Mouse (Mus musculus) midbrain, embryonic 13.5 days (tissue): Measurements from ENCODE around the gene Hspa14. TPM values are rescaled to one million over a fixed set of nuclear protein-coding genes. Genes with fewer than 3 reads are reported as not detected.

Source experiments
- ATAC-seq: fragments of 200-750 bp; cut with Nextera tagmentation; 2 replicates; pipeline ENCODE4 v1.8.0; 2017; ENCODE audit warnings: mild to moderate bottlenecking, moderate TSS enrichment, moderate library complexity
- H3K27ac ChIP-seq: fragments of 300-500 bp; sonication (generic); 2 replicates; pipeline ENCODE4 v1.5.1; 2015; ENCODE audit warnings: inconsistent platforms, mild to moderate bottlenecking, moderate library complexity
- H3K27me3 ChIP-seq: fragments of 300-500 bp; sonication (generic); 2 replicates; pipeline ENCODE4 v1.6.1; 2015; ENCODE audit warnings: mild to moderate bottlenecking, inconsistent platforms
- H3K36me3 ChIP-seq: fragments of 300-500 bp; sonication (generic); 2 replicates; pipeline ENCODE4 v1.6.1; 2015; ENCODE audit warnings: mild to moderate bottlenecking, inconsistent platforms
- H3K4me1 ChIP-seq: fragments of 300-500 bp; sonication (generic); replicated peaks from 2 replicates; pipeline ENCODE4 v1.6.1; 2015; ENCODE audit warnings: inconsistent platforms
- H3K4me2 ChIP-seq: fragments of 300-500 bp; sonication (generic); replicated peaks from 2 replicates; pipeline ENCODE4 v1.6.1; 2015; ENCODE audit warnings: moderate library complexity, mild to moderate bottlenecking, inconsistent platforms
- H3K4me3 ChIP-seq: fragments of 300-500 bp; sonication (generic); replicated peaks from 2 replicates; pipeline ENCODE4 v1.5.1; 2015; ENCODE audit warnings: mild to moderate bottlenecking, inconsistent platforms
- H3K9ac ChIP-seq: fragments of 300-500 bp; sonication (generic); replicated peaks from 2 replicates; pipeline ENCODE4 v1.6.1; 2015; ENCODE audit warnings: mild to moderate bottlenecking, inconsistent platforms
- H3K9me3 ChIP-seq: fragments of 300-500 bp; sonication (generic); 2 replicates; pipeline ENCODE4 v1.6.1; 2016; ENCODE audit warnings: mild to moderate bottlenecking, inconsistent platforms
- WGBS: fragments of 180-500 bp; shearing (Covaris S2); methylation state at CpG from one replicate; pipeline ENCODE4 v1.1.7; 2015; 5-methylcytosine and 5-hydroxymethylcytosine counted together
- polyA plus RNA-seq: library from polyadenylated mRNA; unstranded; fragments of >200 nt; fragmentation: Nextera tagmentation; extraction: Ambion mirVana; gene quantifications from 2 replicates; pipeline ENCODE4 v1.2.1, GENCODE M21; 2015

The Hspa14 gene
- polyA plus RNA-seq, 1 experiment from 2014 or later: 72.5 TPM

DNA sequence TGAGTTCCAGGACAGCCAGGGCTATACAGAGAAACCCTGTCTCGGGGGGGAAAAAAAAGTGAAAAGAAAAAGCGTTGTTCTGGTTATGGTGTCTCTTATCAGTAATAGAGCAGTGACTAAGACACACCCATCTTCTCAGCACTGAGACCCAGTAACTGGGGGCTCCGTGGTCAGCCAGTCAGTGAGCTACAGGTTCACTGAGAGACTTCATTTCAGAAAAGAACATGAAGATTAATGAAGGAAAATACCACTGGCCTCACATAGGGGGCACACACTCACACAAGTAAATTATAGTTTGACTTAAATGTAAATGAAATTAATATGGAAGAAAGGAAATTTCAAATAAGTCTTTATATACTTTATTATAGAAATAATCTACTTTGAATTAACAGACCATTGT lies 32.4 kb downstream of the Hspa14 start:
- Histone ChIP-seq H3K4me3 (no peak overlapping the region), H3K4me1 (0 out of 2 replicates have a peak, but pooled peaks cover 5% of the 10 kb centered on the region), H3K4me2 (no peak overlapping the region), H3K36me3 (no peaks in the 10 kb centered on the region), H3K27ac (no peak overlapping the region), H3K9me3 (0 out of 2 replicates have a peak, but pooled peaks cover 5% of the 10 kb centered on the region), H3K27me3 (no peaks in the 10 kb centered on the region), H3K9ac (no peak overlapping the region)
- 89% methylated on average over 3 of the region's 3 CpGs for WGBS
- ATAC-seq: no peak

DNA sequence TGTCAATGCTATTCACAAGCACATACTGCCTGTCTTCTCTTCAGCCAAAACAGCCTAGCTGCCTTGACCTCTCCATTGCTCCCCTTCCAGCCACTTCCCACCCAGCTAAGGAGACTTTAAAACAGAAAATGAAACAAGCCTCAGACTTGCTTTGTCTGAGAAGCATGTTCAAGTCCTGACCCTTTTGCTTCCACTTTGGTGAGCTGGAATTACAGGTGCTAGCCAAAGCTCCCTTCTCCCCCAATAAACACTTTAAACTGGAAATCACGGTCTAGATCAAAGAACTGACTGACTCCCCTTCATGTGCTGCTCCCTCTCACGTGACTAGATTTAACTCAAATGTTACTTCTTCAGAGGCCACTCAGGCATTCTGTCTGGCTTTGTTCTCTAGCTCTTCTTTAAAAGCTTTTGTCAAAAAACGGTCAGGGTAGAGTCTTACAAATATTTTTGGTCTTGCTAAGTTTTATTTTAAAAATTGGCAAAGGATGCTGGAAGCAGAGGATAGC lies 36.8 kb downstream of the Hspa14 start:
- Histone ChIP-seq H3K9ac (no peak overlapping the region), H3K9me3 (0 out of 2 replicates have a peak, but pooled peaks cover 5% of the 10 kb centered on the region), H3K4me2 (peak overlapping the region; percentile 56), H3K4me1 (peaks cover 15% of the 10 kb centered on the region), H3K36me3 (0 out of 2 replicates have a peak, but pooled peaks cover 6% of the 10 kb centered on the region), H3K27me3 (no peaks in the 10 kb centered on the region), H3K4me3 (peak overlapping the region; percentile 95; the same call in 1 of the 2 replicates), H3K27ac (peak overlapping the region; percentile 75)
- 53% methylated on average over 3 of the region's 3 CpGs for WGBS
- no peak for ATAC-seq

DNA sequence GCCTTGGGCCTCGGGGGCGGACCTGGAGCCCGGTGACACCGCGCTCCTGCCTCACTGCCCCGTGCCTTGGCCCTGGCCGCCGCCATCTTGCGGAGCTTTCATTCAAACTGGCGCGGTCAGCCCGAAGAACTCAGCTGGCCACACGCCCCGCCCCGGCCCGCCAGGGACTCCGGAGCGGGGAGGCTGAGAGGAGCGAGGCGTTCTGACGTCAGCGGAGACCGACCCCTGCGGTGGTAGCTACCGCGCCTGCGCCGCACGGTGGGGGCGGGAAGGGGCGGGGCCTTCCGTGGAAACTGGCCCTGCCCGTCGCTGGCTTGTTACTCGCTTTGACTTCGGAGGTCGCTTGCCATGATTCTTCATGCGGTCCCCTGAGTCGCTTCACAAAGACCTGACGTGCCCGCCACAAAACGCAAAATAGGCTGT lies 37.7 kb downstream of the Hspa14 start, which contains the start of gene Suv39h2:
TSS of gene Suv39h2 (minus strand) at position 171 of the 423 bp plus-strand sequence.
- under 1% methylated on average over 37 of the region's 42 CpGs for WGBS
- H3K9me3 ChIP-seq: 0 out of 2 replicates have a peak, but pooled peaks cover 5% of the 10 kb centered on the region
- H3K4me2 ChIP-seq: peak within 1 kb of the TSS; percentile 56
- peak within 1 kb of the TSS; percentile 81 for H3K9ac ChIP-seq
- H3K4me1 ChIP-seq: peaks cover 15% of the 10 kb centered on the region
- peak within 1 kb of the TSS; percentile 95 for H3K4me3 ChIP-seq
- peak; percentile 98 for ATAC-seq
- peak within 1 kb of the TSS; percentile 90 for H3K27ac ChIP-seq
- H3K27me3 ChIP-seq: no peaks in the 10 kb centered on the region
- H3K36me3 ChIP-seq: peaks cover 12% of the 10 kb centered on the region

DNA sequence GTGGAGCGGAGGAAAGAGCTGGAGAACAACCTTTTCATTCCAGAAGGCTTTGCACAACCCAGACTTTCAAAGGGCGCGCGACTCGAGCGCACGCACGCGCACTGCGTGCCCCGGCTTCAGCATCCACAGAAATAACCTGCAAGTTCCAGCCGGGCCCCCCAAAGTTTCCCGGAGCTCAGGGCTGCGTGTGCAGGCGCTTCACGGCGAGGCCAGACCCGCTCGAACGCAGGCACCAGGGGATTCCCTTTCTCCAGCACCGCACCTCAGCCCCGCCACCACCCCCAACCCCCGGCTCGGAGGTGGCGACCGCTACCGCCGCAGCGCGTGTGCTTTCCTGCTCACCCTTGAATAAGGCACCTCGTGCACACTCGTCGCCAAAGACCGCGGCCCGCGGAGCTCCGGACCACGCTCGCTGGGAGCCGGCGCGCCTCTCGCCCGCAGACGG lies 38.2 kb downstream of the Hspa14 start:
- Histone ChIP-seq H3K27me3 (no peaks in the 10 kb centered on the region), H3K4me2 (peak overlapping the region; percentile 56), H3K9ac (peak overlapping the region; percentile 81), H3K4me3 (peak overlapping the region; percentile 95), H3K4me1 (peaks cover 15% of the 10 kb centered on the region), H3K27ac (peak overlapping the region; percentile 90), H3K36me3 (peaks cover 12% of the 10 kb centered on the region), H3K9me3 (0 out of 2 replicates have a peak, but pooled peaks cover 3% of the 10 kb centered on the region)
- ATAC-seq: no peak; the same call in 1 of the 2 replicates
- under 1% methylated on average over 43 of the region's 46 CpGs for WGBS

- Histone ChIP-seq H3K4me2 (peak overlapping the region; percentile 56), H3K4me3 (peak overlapping the region; percentile 95), H3K9me3 (no peaks in the 10 kb centered on the region), H3K27ac (peak overlapping the region; percentile 90), H3K9ac (peak overlapping the region; percentile 81), H3K4me1 (peaks cover 15% of the 10 kb centered on the region), H3K27me3 (no peaks in the 10 kb centered on the region), H3K36me3 (peaks cover 12% of the 10 kb centered on the region)
- WGBS: under 1% methylated on average over 12 of the region's 12 CpGs
- no peak for ATAC-seq
Observed at GRCm38 (mm10) chr2:3473891-3474290, 38.7 kb downstream of the Hspa14 start.

DNA sequence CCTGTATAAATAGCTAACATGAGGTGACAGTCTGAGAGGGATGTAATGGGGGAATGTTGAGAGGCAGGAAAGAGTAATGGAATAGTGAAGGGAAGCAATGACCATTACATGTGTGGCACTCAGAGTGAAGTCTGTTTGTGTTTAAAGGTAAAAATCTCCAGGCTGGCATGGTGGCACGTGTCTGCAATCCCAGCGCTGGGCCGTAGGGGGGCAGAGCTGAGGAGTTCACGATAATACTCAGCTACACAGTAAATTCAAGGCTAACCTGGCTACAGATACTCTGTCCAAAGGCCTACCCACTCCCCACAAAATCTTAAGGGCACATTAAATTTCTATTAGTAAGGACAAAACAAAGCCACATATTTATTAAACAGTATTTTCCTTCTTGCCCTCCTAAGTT lies 56.0 kb downstream of the Hspa14 start:
- no peak for ATAC-seq
- Histone ChIP-seq H3K27ac (no peak overlapping the region), H3K9me3 (no peaks in the 10 kb centered on the region), H3K9ac (no peak overlapping the region), H3K27me3 (no peaks in the 10 kb centered on the region), H3K4me1 (no peaks in the 10 kb centered on the region), H3K36me3 (peaks cover 62% of the 10 kb centered on the region), H3K4me3 (no peak overlapping the region), H3K4me2 (no peak overlapping the region)
- whole genome bisulfite sequencing: 79% methylated on average over 4 of the region's 4 CpGs

- Histone ChIP-seq H3K27ac (no peak overlapping the region), H3K27me3 (no peaks in the 10 kb centered on the region), H3K4me2 (no peak overlapping the region), H3K9ac (no peak overlapping the region), H3K4me3 (no peak overlapping the region), H3K9me3 (no peaks in the 10 kb centered on the region), H3K36me3 (peaks cover 60% of the 10 kb centered on the region), H3K4me1 (no peaks in the 10 kb centered on the region)
- 91% methylated on average over 3 of the region's 3 CpGs for WGBS
- ATAC-seq: no peak
Observed at GRCm38 (mm10) chr2:3453096-3453495, 59.5 kb downstream of the Hspa14 start.

DNA sequence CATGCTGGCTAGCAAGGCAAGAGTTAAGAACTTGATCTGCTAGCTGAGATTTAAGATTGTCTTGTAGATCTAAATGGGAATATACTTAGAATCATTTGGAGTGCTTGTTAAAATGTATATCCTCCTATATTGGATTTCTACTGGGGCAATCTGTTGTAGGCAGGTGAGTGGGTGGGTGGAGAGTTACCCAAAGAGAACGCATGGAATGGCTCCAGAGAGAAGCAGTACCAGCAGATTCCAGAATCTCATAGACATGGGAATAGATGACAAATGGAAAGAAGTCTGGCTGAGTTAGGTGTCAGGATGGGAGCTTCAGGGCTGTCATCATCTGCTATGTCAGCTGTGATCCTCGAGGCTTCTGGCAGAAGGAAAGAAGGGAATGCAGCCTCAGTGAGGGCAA lies 63.2 kb downstream of the Hspa14 start:
- no peaks in the 10 kb centered on the region for H3K9me3 ChIP-seq
- ATAC-seq: no peak
- H3K4me2 ChIP-seq: no peak overlapping the region
- H3K9ac ChIP-seq: no peak overlapping the region
- no peak overlapping the region for H3K27ac ChIP-seq
- H3K4me3 ChIP-seq: no peak overlapping the region
- WGBS: 83% methylated on average over 2 of the region's 2 CpGs
- H3K4me1 ChIP-seq: no peaks in the 10 kb centered on the region
- peaks cover 71% of the 10 kb centered on the region for H3K36me3 ChIP-seq
- H3K27me3 ChIP-seq: no peaks in the 10 kb centered on the region

GRCm38 (mm10) chr2:3445984-3446383 lies 66.6 kb downstream of the Hspa14 start:
- no peak overlapping the region for H3K9ac ChIP-seq
- no peaks in the 10 kb centered on the region for H3K4me1 ChIP-seq
- no peaks in the 10 kb centered on the region for H3K9me3 ChIP-seq
- H3K36me3 ChIP-seq: peaks cover 77% of the 10 kb centered on the region
- H3K4me3 ChIP-seq: no peak overlapping the region
- H3K27ac ChIP-seq: no peak overlapping the region
- ATAC-seq: no peak
- no peaks in the 10 kb centered on the region for H3K27me3 ChIP-seq
- no peak overlapping the region for H3K4me2 ChIP-seq
- 93% methylated on average over 4 of the region's 4 CpGs for WGBS

- H3K27me3 ChIP-seq: no peaks in the 10 kb centered on the region
- H3K4me1 ChIP-seq: no peaks in the 10 kb centered on the region
- H3K4me2 ChIP-seq: no peak overlapping the region
- no peak overlapping the region for H3K9ac ChIP-seq
- no peak for ATAC-seq
- no peak overlapping the region for H3K27ac ChIP-seq
- H3K9me3 ChIP-seq: no peaks in the 10 kb centered on the region
- no peak overlapping the region for H3K4me3 ChIP-seq
- 78% methylated on average over 7 of the region's 7 CpGs for WGBS
- peaks cover 71% of the 10 kb centered on the region for H3K36me3 ChIP-seq
Observed at GRCm38 (mm10) chr2:3444206-3444605, 68.4 kb downstream of the Hspa14 start.
